Mouse (Mus musculus) cortical plate, adult 2 months (tissue): ENCODE measurements around the gene Pbld1. TPM values are rescaled to one million over a fixed set of nuclear protein-coding genes. Genes with fewer than 3 reads are reported as not detected.

Experiments
- H3K27ac ChIP-seq: fragments of 200-500 bp; 2 replicates; pipeline ENCODE4 v1.5.1; 2012; ENCODE audit warnings: low read length, control low read depth, inconsistent platforms; ENCODE audit not compliant: insufficient read depth
- H3K4me1 ChIP-seq: fragments of 200-500 bp; 2 replicates; pipeline ENCODE4 v1.6.1; 2011; ENCODE audit warnings: low read length; ENCODE audit not compliant: control insufficient read depth, insufficient read depth
- H3K4me3 ChIP-seq: fragments of 200-500 bp; 2 replicates; pipeline ENCODE4 v1.5.1; 2011; ENCODE audit warnings: mild to moderate bottlenecking, low read length, control low read depth; ENCODE audit not compliant: insufficient read depth
- CTCF ChIP-seq: fragments of 200-500 bp; IDR thresholded peaks from 2 replicates; pipeline ENCODE4 v1.5.1; 2011; ENCODE audit warnings: mild to moderate bottlenecking, control low read depth, low read length; ENCODE audit not compliant: insufficient read depth; ENCODE audit errors: extremely low read depth
- POLR2A ChIP-seq: fragments of 200-500 bp; IDR thresholded peaks from 2 replicates; pipeline ENCODE4 v1.6.1; 2011; ENCODE audit warnings: mild to moderate bottlenecking, low read length, control low read depth; ENCODE audit not compliant: insufficient read depth; ENCODE audit errors: extremely low read depth
- polyA plus RNA-seq: library from polyadenylated mRNA; depleted of rRNA; stranded (reverse); fragments of >200 nt; gene quantifications from 2 replicates; pipeline ENCODE4 v1.2.3, GENCODE M21; 2012

Gene Pbld1
- polyA plus RNA-seq, 1 experiment = 0.17 TPM

- Histone ChIP-seq H3K27ac (no peak overlapping the region), H3K4me3 (no peak overlapping the region), H3K4me1 (no peaks in the 10 kb centered on the region)
- TF ChIP-seq POLR2A = no peak
- no peak for TF ChIP-seq CTCF
These were observed 444 bp downstream of the Pbld1 start for GRCm38 (mm10) chr10:63060406-63060805.

- Histone ChIP-seq H3K27ac (no peak overlapping the region), H3K4me1 (no peaks in the 10 kb centered on the region), H3K4me3 (no peak overlapping the region)
- no peak for TF ChIP-seq POLR2A
- no peak for TF ChIP-seq CTCF
These were observed 1.3 kb downstream of the Pbld1 start for GRCm38 (mm10) chr10:63061266-63061665.

GRCm38 (mm10) chr10:63062696-63063095, 2.7 kb downstream of the Pbld1 start:
- H3K27ac ChIP-seq = no peak overlapping the region
- H3K4me1 ChIP-seq = no peaks in the 10 kb centered on the region
- no peak overlapping the region for H3K4me3 ChIP-seq
- TF ChIP-seq CTCF (no peak), POLR2A (no peak)

- Histone ChIP-seq H3K4me1 (no peaks in the 10 kb centered on the region), H3K27ac (no peak overlapping the region), H3K4me3 (no peak overlapping the region)
- TF ChIP-seq POLR2A (no peak), CTCF (no peak)
These were observed 3.4 kb downstream of the Pbld1 start for GRCm38 (mm10) chr10:63063365-63063764.

GRCm38 (mm10) chr10:63064516-63064915, 4.6 kb downstream of the Pbld1 start:
- Histone ChIP-seq H3K4me1 (no peaks in the 10 kb centered on the region), H3K4me3 (no peak overlapping the region), H3K27ac (no peak overlapping the region)
- TF ChIP-seq POLR2A (no peak), CTCF (no peak)

- no peak overlapping the region for H3K27ac ChIP-seq
- no peak overlapping the region for H3K4me3 ChIP-seq
- no peak for TF ChIP-seq POLR2A
- H3K4me1 ChIP-seq = no peaks in the 10 kb centered on the region
These were observed 5.6 kb downstream of the Pbld1 start for GRCm38 (mm10) chr10:63065561-63065960.

- Histone ChIP-seq H3K4me1 (no peaks in the 10 kb centered on the region), H3K27ac (no peak overlapping the region), H3K4me3 (no peak overlapping the region)
- TF ChIP-seq POLR2A (no peak), CTCF (peak; percentile 91)
These were observed 6.0 kb downstream of the Pbld1 start for GRCm38 (mm10) chr10:63065988-63066387.

- Histone ChIP-seq H3K4me3 (no peak overlapping the region), H3K27ac (no peak overlapping the region), H3K4me1 (peaks cover 2% of the 10 kb centered on the region; the same call in 1 of the 2 replicates)
- TF ChIP-seq CTCF = no peak
- TF ChIP-seq POLR2A = no peak
These were observed 26.3 kb downstream of the Pbld1 start for GRCm38 (mm10) chr10:63086304-63086703.

- Histone ChIP-seq H3K27ac (no peak overlapping the region), H3K4me3 (0 out of 2 replicates have a peak overlapping the region, but pooled peaks have one; percentile 41), H3K4me1 (peaks cover 2% of the 10 kb centered on the region; the same call in 1 of the 2 replicates)
- TF ChIP-seq POLR2A (no peak), CTCF (no peak)
These were observed 29.3 kb downstream of the Pbld1 start for GRCm38 (mm10) chr10:63089103-63089757.

- peaks cover 2% of the 10 kb centered on the region; the same call in 1 of the 2 replicates for H3K4me1 ChIP-seq
- TF ChIP-seq CTCF (no peak), POLR2A (no peak)
- no peak overlapping the region for H3K27ac ChIP-seq
- H3K4me3 ChIP-seq = peak overlapping the region; percentile 41
These were observed 30.0 kb downstream of the Pbld1 start for GRCm38 (mm10) chr10:63089758-63090571.
